Mouse (Mus musculus) heart, postnatal 0 days (tissue): ENCODE measurements at regions not wholly inside any gene's neighbourhood (a gene's known extent, or its start where the extent isn't known, plus 50 kb on each side); places are given as distances from the start of the nearest gene placed in this dataset.

ENCODE experiments used
- CTCF ChIP-seq: IDR thresholded peaks from 2 replicates; pipeline ENCODE4 v1.5.1; 2016; ENCODE audit warnings: antibody characterized with exemption, control low read depth, low read depth
- EP300 ChIP-seq: IDR thresholded peaks from 2 replicates; pipeline ENCODE4 v1.6.1; 2016; ENCODE audit warnings: antibody characterized with exemption, low read depth

- TF ChIP-seq EP300 (no peak), CTCF (no peak)
Observed at GRCm38 (mm10) chr15:49664834-49665565, 4219.7 kb upstream of the Gm7489 start.
